In genomic region chr7:103806856-103807255, GRCm38 (mm10) we compare ENCODE assay signal across 8 mouse cellular contexts. TPM values are rescaled to one million over a fixed set of nuclear protein-coding genes. Genes with fewer than 3 reads are reported as not detected.
DNase-seq lines count a peak whose midpoint lies in the region; ATAC-seq and TF ChIP-seq lines count a peak whose summit lies in the region.
"Had no signal": no experiment of that assay in that cellular context is flagged by ENCODE, and none has a peak within 500 bp of the region (broad histone marks: within the 10 kb centered on the region; RNA-seq: fewer than 3 reads in every experiment).

No protein-coding gene starts in this region.

- peak; percentile 67 for TF ChIP-seq CTCF in kidney, postnatal 0 days (IDR thresholded peaks at IDR 0.05; ENCODE audit: low read depth)

- H3K27ac ChIP-seq in kidney, postnatal 0 days = no peak overlapping the region
- no peak overlapping the region for H3K27ac ChIP-seq in kidney, embryonic 15.5 days
- H3K27ac ChIP-seq in liver, embryonic 15.5 days (replicated peaks) = peak overlapping the region; percentile 79

- peak; percentile 53 for DNase-seq in kidney, postnatal 0 days (ENCODE audit: low spot score)
- DNase-seq in A20 (ENCODE audit: low read depth, low spot score) = peak; percentile 51
- DNase-seq in CD4-positive, CD25-positive, alpha-beta regulatory T cell, adult 2 months (ENCODE audit: low read depth, low spot score) = peak; percentile 68
- peak; percentile 67 for DNase-seq in embryo, embryonic 11 days
- no peak for DNase-seq in gastrocnemius, postnatal 10 days

- no peaks in the 10 kb centered on the region for H3K36me3 ChIP-seq in kidney, postnatal 0 days (ENCODE audit: insufficient read depth, low read length)
- no peaks in the 10 kb centered on the region for H3K36me3 ChIP-seq in kidney, embryonic 15.5 days
- no peaks in the 10 kb centered on the region for H3K36me3 ChIP-seq in liver, embryonic 15.5 days (replicated peaks)

- H3K4me3 ChIP-seq in kidney, postnatal 0 days (replicated peaks; ENCODE audit: low read depth, low read length) = no peak overlapping the region
- H3K4me3 ChIP-seq in kidney, embryonic 15.5 days (replicated peaks) = no peak overlapping the region
- no peak overlapping the region for H3K4me3 ChIP-seq in liver, embryonic 15.5 days (replicated peaks)

- no peaks in the 10 kb centered on the region for H3K9me3 ChIP-seq in kidney, postnatal 0 days (replicated peaks; ENCODE audit: low read length)
- H3K9me3 ChIP-seq in kidney, embryonic 15.5 days (replicated peaks) = no peaks in the 10 kb centered on the region
- no peaks in the 10 kb centered on the region for H3K9me3 ChIP-seq in liver, embryonic 15.5 days (replicated peaks)

- no peak overlapping the region for H3K4me2 ChIP-seq in kidney, postnatal 0 days (ENCODE audit: low read length)
- H3K4me2 ChIP-seq in kidney, embryonic 15.5 days = no peak overlapping the region
- 0 out of 2 replicates have a peak overlapping the region, but pooled peaks have one; percentile 6 for H3K4me2 ChIP-seq in liver, embryonic 15.5 days

- 46% methylated on average over 1 of the region's 1 CpGs for WGBS in kidney, postnatal 0 days
- 67% methylated on average over 1 of the region's 1 CpGs for WGBS in kidney, embryonic 15.5 days
- WGBS in liver, embryonic 15.5 days (ENCODE audit: insufficient replicate concordance) = 41% methylated on average over 1 of the region's 1 CpGs

- no peak overlapping the region for H3K9ac ChIP-seq in kidney, postnatal 0 days (ENCODE audit: low read depth, low read length)
- no peak overlapping the region for H3K9ac ChIP-seq in kidney, embryonic 15.5 days
- no peak overlapping the region for H3K9ac ChIP-seq in liver, embryonic 15.5 days

- ATAC-seq in kidney, postnatal 0 days (replicated peaks; ENCODE audit: low FRiP score, low read depth) = no peak
- no peak for ATAC-seq in kidney, embryonic 15.5 days (replicated peaks; ENCODE audit: low FRiP score)
- ATAC-seq in liver, embryonic 15.5 days (ENCODE audit: insufficient read depth) = no peak

- no peaks in the 10 kb centered on the region for H3K27me3 ChIP-seq in kidney, postnatal 0 days (ENCODE audit: insufficient read depth, low read length)
- no peaks in the 10 kb centered on the region for H3K27me3 ChIP-seq in kidney, embryonic 15.5 days
- no peaks in the 10 kb centered on the region for H3K27me3 ChIP-seq in liver, embryonic 15.5 days

- H3K4me1 ChIP-seq in kidney, postnatal 0 days (replicated peaks; ENCODE audit: insufficient read depth, low read length) = no peaks in the 10 kb centered on the region
- no peaks in the 10 kb centered on the region for H3K4me1 ChIP-seq in kidney, embryonic 15.5 days
- peaks cover 31% of the 10 kb centered on the region for H3K4me1 ChIP-seq in liver, embryonic 15.5 days (replicated peaks)

RNA-seq across cellular contexts. Expression of gene Hbb-bt, which starts 6.9 kb away (rescaled TPM):
- polyA plus RNA-seq in kidney, postnatal 0 days (2015; fragmentation: Nextera tagmentation; extraction: Ambion mirVana) = 402 and 408 TPM in 2 replicates
- polyA plus RNA-seq in kidney, embryonic 15.5 days (2015; fragmentation: Nextera tagmentation; extraction: Ambion mirVana) = 2,879 and 3,105 TPM in 2 replicates
- 48,050 and 52,773 TPM in 2 replicates for polyA plus RNA-seq in liver, embryonic 15.5 days (2015; fragmentation: Nextera tagmentation; extraction: Ambion mirVana)
- 100 to 1,000 TPM; 105 to 167 TPM for total RNA-seq in gastrocnemius, postnatal 10 days (2021)

RNA-seq across cellular contexts. Expression of gene Olfr67, which starts 15.2 kb away (rescaled TPM):
- polyA plus RNA-seq in kidney, postnatal 0 days (2015; fragmentation: Nextera tagmentation; extraction: Ambion mirVana) = not detected in 2 replicates
- not detected in 2 replicates for polyA plus RNA-seq in kidney, embryonic 15.5 days (2015; fragmentation: Nextera tagmentation; extraction: Ambion mirVana)
- not detected in 2 replicates for polyA plus RNA-seq in liver, embryonic 15.5 days (2015; fragmentation: Nextera tagmentation; extraction: Ambion mirVana)
- total RNA-seq in gastrocnemius, postnatal 10 days (2021) = not detected
- polyA plus RNA-seq: frontal cortex, adult 2 months had no signal

RNA-seq across cellular contexts. Expression of gene Hbb-bs, which starts 21.0 kb away (rescaled TPM):
- 1,726 and 1,799 TPM in 2 replicates for polyA plus RNA-seq in kidney, postnatal 0 days (2015; fragmentation: Nextera tagmentation; extraction: Ambion mirVana)
- 7,996 and 8,703 TPM in 2 replicates for polyA plus RNA-seq in kidney, embryonic 15.5 days (2015; fragmentation: Nextera tagmentation; extraction: Ambion mirVana)
- 116,188 and 122,775 TPM in 2 replicates for polyA plus RNA-seq in liver, embryonic 15.5 days (2015; fragmentation: Nextera tagmentation; extraction: Ambion mirVana)
- total RNA-seq in gastrocnemius, postnatal 10 days (2021) = 1,000 to 10,000 TPM in 1 of 2 experiments, 100 to 1,000 TPM in 1; 926 to 1,441 TPM

RNA-seq across cellular contexts. Expression of gene Olfr68, which starts 27.4 kb away (rescaled TPM):
- polyA plus RNA-seq in kidney, postnatal 0 days (2015; fragmentation: Nextera tagmentation; extraction: Ambion mirVana) = not detected in 2 replicates
- polyA plus RNA-seq in kidney, embryonic 15.5 days (2015; fragmentation: Nextera tagmentation; extraction: Ambion mirVana) = not detected in 2 replicates
- polyA plus RNA-seq in liver, embryonic 15.5 days (2015; fragmentation: Nextera tagmentation; extraction: Ambion mirVana) = not detected in 2 replicates
- not detected for total RNA-seq in gastrocnemius, postnatal 10 days (2021)
- polyA plus RNA-seq: frontal cortex, adult 2 months had no signal

RNA-seq across cellular contexts. Expression of gene Hbb-bh2, which starts 33.5 kb away (rescaled TPM):
- not detected in 2 replicates for polyA plus RNA-seq in kidney, postnatal 0 days (2015; fragmentation: Nextera tagmentation; extraction: Ambion mirVana)
- not detected in 2 replicates for polyA plus RNA-seq in kidney, embryonic 15.5 days (2015; fragmentation: Nextera tagmentation; extraction: Ambion mirVana)
- not detected in 2 replicates for polyA plus RNA-seq in liver, embryonic 15.5 days (2015; fragmentation: Nextera tagmentation; extraction: Ambion mirVana)
- not detected for total RNA-seq in gastrocnemius, postnatal 10 days (2021)
- polyA plus RNA-seq: frontal cortex, adult 2 months had no signal

Comparison
In these comparisons a context has a peak if more than half of its experiments do, and no peak if none do; other contexts are left out.
1. RNA of gene Hbb-bt, which starts 6.9 kb away (polyA plus RNA-seq): 48,050 to 52,773 TPM in liver, embryonic 15.5 days; 2,879 to 3,105 TPM in kidney, embryonic 15.5 days and 402 to 408 TPM in kidney, postnatal 0 days; every median in the first group is over 10 times any median in the second.
2. RNA of gene Hbb-bs, which starts 21.0 kb away (polyA plus RNA-seq): 116,188 to 122,775 TPM in liver, embryonic 15.5 days; 7,996 to 8,703 TPM in kidney, embryonic 15.5 days and 1,726 to 1,799 TPM in kidney, postnatal 0 days; every median in the first group is over 10 times any median in the second.